Mouse (Mus musculus) bone marrow macrophage, adult 2 months (primary cell): ENCODE results near the gene Heatr5a.

Source experiments
- CTCF ChIP-seq: IDR thresholded peaks from 2 replicates; pipeline ENCODE4 v1.5.1; 2012; ENCODE audit warnings: low read depth, mild to moderate bottlenecking, low read length, moderate library complexity
- POLR2A ChIP-seq: IDR thresholded peaks from 2 replicates; pipeline ENCODE4 v1.6.1; 2012; ENCODE audit warnings: mild to moderate bottlenecking, low read depth, low read length, borderline replicate concordance

GRCm38 (mm10) chr12:51990629-51991028 lies 19.5 kb upstream of the Heatr5a start:
- TF ChIP-seq CTCF (no peak), POLR2A (no peak)
